Mouse (Mus musculus) neural tube, embryonic 11.5 days (tissue): ENCODE measurements around the gene Epm2aip1. TPM values are rescaled to one million over a fixed set of nuclear protein-coding genes. Genes with fewer than 3 reads are reported as not detected.

ENCODE experiments used
- ATAC-seq: fragments of 200-750 bp; cut with Nextera tagmentation; 2 replicates; pipeline ENCODE4 v1.8.0; 2017; ENCODE audit warnings: moderate number of reproducible peaks, mild to moderate bottlenecking, moderate TSS enrichment, moderate library complexity; ENCODE audit not compliant: insufficient read depth, low FRiP score, low TSS enrichment
- DNase-seq: peaks from one replicate; pipeline ENCODE4 v3.0.0-alpha.2; 2015; ENCODE audit warnings: low spot score
- H3K27ac ChIP-seq: fragments of 300-500 bp; sonication (generic); 2 replicates; pipeline ENCODE4 v1.5.1; 2014; ENCODE audit warnings: low read depth, mild to moderate bottlenecking, low read length
- H3K27me3 ChIP-seq: fragments of 300-500 bp; sonication (generic); 2 replicates; pipeline ENCODE4 v1.6.1; 2014; ENCODE audit warnings: mild to moderate bottlenecking, low read length, mixed read lengths; ENCODE audit not compliant: control insufficient read depth, insufficient read depth
- H3K36me3 ChIP-seq: fragments of 300-500 bp; sonication (generic); 2 replicates; pipeline ENCODE4 v1.6.1; 2014; ENCODE audit warnings: mild to moderate bottlenecking, low read length, moderate library complexity, mixed read lengths; ENCODE audit not compliant: control insufficient read depth, insufficient read depth
- H3K4me1 ChIP-seq: fragments of 300-500 bp; sonication (generic); 2 replicates; pipeline ENCODE4 v1.6.1; 2014; ENCODE audit warnings: low read length, mixed read lengths; ENCODE audit not compliant: control insufficient read depth, insufficient read depth
- H3K4me2 ChIP-seq: fragments of 300-500 bp; sonication (generic); 2 replicates; pipeline ENCODE4 v1.6.1; 2014; ENCODE audit warnings: low read depth, mild to moderate bottlenecking, moderate library complexity
- H3K4me3 ChIP-seq: fragments of 300-500 bp; sonication (generic); 2 replicates; pipeline ENCODE4 v1.5.1; 2014; ENCODE audit warnings: low read depth, low read length
- H3K9ac ChIP-seq: fragments of 300-500 bp; sonication (generic); 2 replicates; pipeline ENCODE4 v1.6.1; 2014; ENCODE audit warnings: mild to moderate bottlenecking, low read length
- H3K9me3 ChIP-seq: fragments of 300-500 bp; sonication (generic); 2 replicates; pipeline ENCODE4 v1.6.1; 2016; ENCODE audit warnings: low read length; ENCODE audit not compliant: control insufficient read depth
- WGBS: fragments of 180-500 bp; shearing (Covaris S2); extraction: QIAGEN DNeasy Blood & Tissue Kit; methylation state at CpG from one replicate; pipeline ENCODE4 v1.1.7; 2014; 5-methylcytosine and 5-hydroxymethylcytosine counted together
- polyA plus RNA-seq: library from polyadenylated mRNA; unstranded; fragments of >200 nt; fragmentation: Nextera tagmentation; extraction: Ambion mirVana; gene quantifications from 2 replicates; pipeline ENCODE4 v1.2.1, GENCODE M21; 2014

Epm2aip1 gene
- polyA plus RNA-seq, 1 experiment from 2014 or later, result 47.8 TPM

DNA sequence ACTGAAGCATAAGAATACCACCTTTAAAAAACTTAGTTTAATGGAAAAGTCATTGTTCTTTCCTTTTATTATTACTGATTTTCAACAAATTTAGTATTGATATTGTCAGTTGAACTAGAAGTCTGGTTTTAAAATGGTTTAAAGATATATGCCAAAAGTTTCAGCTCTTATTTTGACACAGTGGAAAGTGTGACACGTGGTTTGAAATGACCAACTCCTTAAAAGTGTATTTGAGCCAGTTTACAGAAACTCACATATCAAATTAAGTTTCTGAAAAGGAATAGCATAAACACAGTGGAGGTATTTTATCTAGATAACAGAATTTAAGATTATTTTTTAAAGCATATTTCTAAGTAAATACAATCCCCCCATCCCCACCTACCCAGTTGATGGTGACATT, 2.2 kb downstream of the Epm2aip1 start:
- H3K4me2 ChIP-seq, result peak overlapping the region; percentile 89
- H3K36me3 ChIP-seq, result no peaks in the 10 kb centered on the region
- ATAC-seq (no peak), DNase-seq (no peak)
- no peak overlapping the region for H3K4me3 ChIP-seq
- H3K4me1 ChIP-seq, result peaks cover 24% of the 10 kb centered on the region
- no peaks in the 10 kb centered on the region for H3K27me3 ChIP-seq
- no peak overlapping the region for H3K27ac ChIP-seq
- H3K9me3 ChIP-seq, result no peaks in the 10 kb centered on the region
- H3K9ac ChIP-seq, result no peak overlapping the region
- 89% methylated on average over 1 of the region's 1 CpGs for WGBS

- ATAC-seq, result no peak
- Histone ChIP-seq H3K4me1 (peaks cover 24% of the 10 kb centered on the region), H3K27me3 (no peaks in the 10 kb centered on the region), H3K27ac (no peak overlapping the region), H3K9me3 (no peaks in the 10 kb centered on the region), H3K9ac (no peak overlapping the region), H3K4me3 (0 out of 2 replicates have a peak overlapping the region, but pooled peaks have one; percentile 10), H3K4me2 (peak overlapping the region; percentile 31), H3K36me3 (no peaks in the 10 kb centered on the region)
- WGBS, result 33% methylated on average over 1 of the region's 1 CpGs
- DNase-seq, result no peak
Measured at GRCm38 (mm10) chr9:111275156-111275555, 3.4 kb downstream of the Epm2aip1 start.

DNA sequence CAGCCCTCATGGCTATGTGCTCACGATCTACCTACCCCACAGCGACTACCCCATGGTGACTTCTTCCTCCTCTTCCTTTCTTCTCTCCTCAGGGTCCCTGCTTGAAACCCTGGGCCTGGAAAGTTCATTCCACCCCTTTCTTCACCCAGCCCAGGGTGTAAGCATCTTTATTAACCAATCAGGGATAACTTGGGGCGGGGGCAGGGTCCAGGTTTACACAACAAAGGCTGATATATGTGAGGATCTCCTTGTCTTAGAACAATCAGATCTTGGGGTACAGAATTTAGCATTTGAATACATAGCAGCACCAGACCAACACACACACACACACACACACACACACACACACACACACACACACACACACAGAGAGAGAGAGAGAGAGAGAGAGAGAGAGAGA, 13.3 kb downstream of the Epm2aip1 start:
- Histone ChIP-seq H3K27me3 (no peaks in the 10 kb centered on the region), H3K4me2 (no peak overlapping the region), H3K9ac (no peak overlapping the region), H3K36me3 (no peaks in the 10 kb centered on the region; the same call in 1 of the 2 replicates), H3K4me1 (peaks cover 6% of the 10 kb centered on the region; the same call in 1 of the 2 replicates), H3K9me3 (no peaks in the 10 kb centered on the region), H3K4me3 (no peak overlapping the region), H3K27ac (no peak overlapping the region)
- ATAC-seq, result no peak
- 34% methylated on average over 3 of the region's 3 CpGs for WGBS
- DNase-seq, result no peak

DNA sequence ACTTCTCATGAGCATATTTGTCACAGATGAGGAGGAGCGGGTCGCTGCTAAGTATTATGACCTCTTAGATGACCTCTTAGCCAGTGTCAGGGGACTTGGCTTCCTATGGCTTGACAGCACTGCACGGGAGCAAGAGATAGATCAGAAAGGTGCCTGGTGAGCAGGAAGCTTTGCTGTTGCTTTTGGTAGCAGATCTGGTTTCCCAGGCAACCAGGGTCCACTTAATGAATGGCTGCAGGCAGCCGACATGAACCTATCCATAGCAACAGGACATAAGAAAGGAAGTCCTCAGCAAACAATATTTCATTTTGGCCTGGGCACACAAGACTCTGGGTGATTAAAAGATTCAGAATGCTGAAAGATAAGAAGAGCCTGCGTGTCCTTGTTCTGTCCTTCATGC, 13.9 kb downstream of the Epm2aip1 start:
- WGBS, result 22% methylated on average over 5 of the region's 5 CpGs
- no peak overlapping the region for H3K27ac ChIP-seq
- H3K4me2 ChIP-seq, result no peak overlapping the region
- H3K36me3 ChIP-seq, result no peaks in the 10 kb centered on the region; the same call in 1 of the 2 replicates
- 0 out of 2 replicates have a peak, but pooled peaks have one; percentile 23 for ATAC-seq
- H3K27me3 ChIP-seq, result no peaks in the 10 kb centered on the region
- no peaks in the 10 kb centered on the region for H3K9me3 ChIP-seq
- H3K4me1 ChIP-seq, result peaks cover 6% of the 10 kb centered on the region; the same call in 1 of the 2 replicates
- H3K9ac ChIP-seq, result no peak overlapping the region
- H3K4me3 ChIP-seq, result no peak overlapping the region
- no peak for DNase-seq

GRCm38 (mm10) chr9:111286468-111286867, 14.7 kb downstream of the Epm2aip1 start:
- Histone ChIP-seq H3K27ac (no peak overlapping the region), H3K4me2 (no peak overlapping the region), H3K4me1 (peaks cover 6% of the 10 kb centered on the region; the same call in 1 of the 2 replicates), H3K9ac (no peak overlapping the region), H3K9me3 (no peaks in the 10 kb centered on the region), H3K27me3 (no peaks in the 10 kb centered on the region), H3K36me3 (no peaks in the 10 kb centered on the region; the same call in 1 of the 2 replicates), H3K4me3 (no peak overlapping the region)
- DNase-seq, result no peak
- WGBS, result 84% methylated on average over 2 of the region's 2 CpGs
- ATAC-seq, result no peak

GRCm38 (mm10) chr9:111287956-111288355, 16.2 kb downstream of the Epm2aip1 start:
- Histone ChIP-seq H3K9me3 (no peaks in the 10 kb centered on the region), H3K9ac (no peak overlapping the region), H3K4me3 (no peak overlapping the region), H3K27ac (no peak overlapping the region), H3K36me3 (no peaks in the 10 kb centered on the region; the same call in 1 of the 2 replicates), H3K27me3 (no peaks in the 10 kb centered on the region), H3K4me1 (peaks cover 6% of the 10 kb centered on the region; the same call in 1 of the 2 replicates), H3K4me2 (no peak overlapping the region)
- DNase-seq (no peak), ATAC-seq (no peak)
- whole genome bisulfite sequencing, result 94% methylated on average over 4 of the region's 4 CpGs

- Histone ChIP-seq H3K4me2 (no peak overlapping the region), H3K9me3 (no peaks in the 10 kb centered on the region), H3K27me3 (no peaks in the 10 kb centered on the region), H3K9ac (no peak overlapping the region), H3K4me1 (peaks cover 6% of the 10 kb centered on the region; the same call in 1 of the 2 replicates), H3K36me3 (no peaks in the 10 kb centered on the region; the same call in 1 of the 2 replicates), H3K27ac (no peak overlapping the region), H3K4me3 (no peak overlapping the region)
- WGBS, result 57% methylated on average over 9 of the region's 9 CpGs
- DNase-seq (no peak), ATAC-seq (no peak)
Measured at GRCm38 (mm10) chr9:111289294-111289831, 17.6 kb downstream of the Epm2aip1 start.

DNA sequence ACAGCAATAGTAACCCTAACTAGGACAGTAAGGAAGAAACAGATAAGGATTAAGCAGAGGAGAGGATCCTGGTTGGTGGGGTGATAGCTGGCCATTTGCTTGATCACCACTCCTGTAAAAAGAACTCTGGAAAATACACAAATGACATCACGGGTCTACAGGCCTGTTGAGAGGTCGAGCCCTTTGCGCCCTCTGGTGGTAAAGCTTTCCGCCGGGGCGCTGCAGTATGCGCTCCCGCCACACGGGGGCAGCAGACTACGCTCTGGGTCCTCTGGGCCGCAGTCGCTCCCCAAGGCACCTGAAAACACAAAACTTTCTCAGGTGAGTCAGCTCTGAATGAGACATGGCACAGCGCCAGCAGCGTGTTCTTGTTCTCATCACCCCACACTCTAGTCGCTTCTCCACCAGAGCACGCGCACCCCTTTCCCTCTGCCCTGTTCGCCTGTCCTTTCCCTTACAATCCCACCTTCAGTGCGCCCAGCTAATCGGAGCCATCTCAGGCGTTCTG, 18.2 kb downstream of the Epm2aip1 start:
- peak; percentile 90 for DNase-seq
- Histone ChIP-seq H3K9ac (no peak overlapping the region), H3K4me3 (no peak overlapping the region), H3K4me1 (peaks cover 6% of the 10 kb centered on the region; the same call in 1 of the 2 replicates), H3K36me3 (no peaks in the 10 kb centered on the region; the same call in 1 of the 2 replicates), H3K27ac (no peak overlapping the region), H3K27me3 (no peaks in the 10 kb centered on the region), H3K4me2 (no peak overlapping the region), H3K9me3 (no peaks in the 10 kb centered on the region)
- 16% methylated on average over 21 of the region's 21 CpGs for WGBS
- ATAC-seq, result peak; percentile 67; the same call in 1 of the 2 replicates

DNA sequence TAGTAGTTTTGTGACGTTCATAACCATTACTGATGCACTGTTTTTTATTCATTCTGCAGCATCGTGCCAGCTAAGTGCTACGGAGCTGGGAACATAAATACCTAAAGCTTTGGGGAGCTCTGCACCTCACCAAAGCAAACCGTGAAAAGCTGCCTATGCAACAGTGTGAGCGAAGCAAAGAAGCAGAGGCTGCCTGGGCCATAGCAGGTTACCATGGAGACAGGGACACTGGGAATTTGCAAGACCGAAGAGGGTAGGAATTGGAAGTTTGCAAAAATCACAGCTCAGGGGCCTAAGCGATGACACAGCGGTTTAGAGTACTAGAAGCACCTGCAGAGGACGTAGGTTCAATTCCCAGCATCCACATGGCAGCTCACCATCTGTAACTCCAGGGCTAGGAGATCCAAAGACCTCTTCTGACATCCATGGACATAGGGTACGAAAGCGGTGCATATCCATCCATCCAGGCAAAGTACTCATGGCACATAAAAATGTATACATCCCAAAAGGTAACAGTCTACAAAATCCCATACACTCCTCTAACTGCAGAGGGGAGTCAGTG, 18.9 kb downstream of the Epm2aip1 start:
- no peak for ATAC-seq
- H3K9me3 ChIP-seq, result no peaks in the 10 kb centered on the region
- H3K36me3 ChIP-seq, result no peaks in the 10 kb centered on the region; the same call in 1 of the 2 replicates
- H3K4me2 ChIP-seq, result no peak overlapping the region
- no peak overlapping the region for H3K9ac ChIP-seq
- peaks cover 3% of the 10 kb centered on the region; the same call in 1 of the 2 replicates for H3K4me1 ChIP-seq
- H3K27ac ChIP-seq, result no peak overlapping the region
- H3K27me3 ChIP-seq, result no peaks in the 10 kb centered on the region
- no peak for DNase-seq
- H3K4me3 ChIP-seq, result no peak overlapping the region
- WGBS, result 74% methylated on average over 11 of the region's 11 CpGs
